Mouse (Mus musculus): Measurements from ENCODE around the gene 9430007A20Rik. TPM values are rescaled to one million over a fixed set of nuclear protein-coding genes. Genes with fewer than 3 reads are reported as not detected.

Gene 9430007A20Rik
- total RNA-seq (2015; ENCODE audit: low replicate concordance) = not detected in 2 replicates
- total RNA-seq (2017; ENCODE audit: low replicate concordance) = not detected in 2 replicates

DNA sequence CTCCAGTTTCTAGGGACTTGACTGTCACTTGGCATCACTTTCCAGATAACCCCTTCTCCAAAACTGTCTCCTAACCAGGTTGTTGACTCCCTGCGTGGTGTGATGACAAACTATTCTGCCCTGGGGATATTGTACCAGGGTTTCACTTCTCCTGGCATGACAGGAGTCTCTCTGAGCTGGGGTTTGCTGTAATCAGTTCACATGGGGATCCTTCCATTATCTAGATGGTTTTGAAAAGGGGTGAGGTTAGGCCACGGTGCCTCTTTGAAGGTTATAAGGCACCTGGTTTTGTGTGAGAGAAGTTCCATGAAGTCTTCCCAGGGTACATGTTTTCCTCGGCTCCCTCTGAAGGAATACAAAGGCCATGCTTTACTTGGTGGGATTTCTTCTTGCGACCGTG is at the start of gene 9430007A20Rik:
TSS of gene 9430007A20Rik (plus strand) at position 301 of the 400 bp plus-strand sequence.
- no peak for ATAC-seq (replicated peaks; ENCODE audit: low FRiP score, poor library complexity, severe bottlenecking)

DNA sequence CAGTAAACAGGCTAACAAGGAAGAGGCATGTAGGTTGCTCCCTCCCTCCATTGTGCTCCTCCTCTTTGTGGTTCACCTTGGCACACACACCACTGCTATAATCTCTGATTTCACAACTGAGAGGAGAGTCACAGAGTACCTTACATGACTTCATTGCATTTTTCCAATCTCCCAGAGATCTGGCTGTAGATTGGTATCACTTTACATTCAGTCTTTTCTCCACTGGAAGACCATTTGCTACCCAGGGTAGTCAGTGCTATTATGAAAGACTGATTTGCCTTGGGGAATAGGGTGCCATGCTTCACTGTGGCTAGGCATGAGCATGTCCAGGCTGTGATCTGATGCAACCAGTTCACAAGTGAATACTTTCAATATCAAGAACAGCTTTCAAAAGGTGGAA is 26.3 kb upstream of the 9430007A20Rik start:
- ATAC-seq (replicated peaks; ENCODE audit: low FRiP score, poor library complexity, severe bottlenecking) = no peak

DNA sequence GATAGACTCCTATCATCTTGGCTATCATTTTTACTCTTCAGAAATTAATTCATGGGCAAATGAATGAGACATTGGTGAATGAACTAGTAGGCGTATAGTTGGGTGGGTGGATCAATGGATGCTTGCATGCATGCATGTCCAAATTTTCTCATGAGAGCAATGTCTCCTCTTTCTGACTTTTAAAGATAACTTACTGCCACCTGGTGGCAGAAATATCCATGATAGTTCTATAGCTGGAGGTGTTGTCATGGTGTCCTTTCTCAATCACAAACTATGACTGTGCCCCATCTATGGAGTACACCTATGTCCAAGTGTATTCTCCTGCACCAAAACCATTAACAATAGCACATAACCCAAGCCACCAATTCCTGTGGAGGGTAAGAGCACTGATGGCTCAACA is 13.1 kb upstream of the 9430007A20Rik start:
- no peak for ATAC-seq (replicated peaks; ENCODE audit: low FRiP score, poor library complexity, severe bottlenecking)

DNA sequence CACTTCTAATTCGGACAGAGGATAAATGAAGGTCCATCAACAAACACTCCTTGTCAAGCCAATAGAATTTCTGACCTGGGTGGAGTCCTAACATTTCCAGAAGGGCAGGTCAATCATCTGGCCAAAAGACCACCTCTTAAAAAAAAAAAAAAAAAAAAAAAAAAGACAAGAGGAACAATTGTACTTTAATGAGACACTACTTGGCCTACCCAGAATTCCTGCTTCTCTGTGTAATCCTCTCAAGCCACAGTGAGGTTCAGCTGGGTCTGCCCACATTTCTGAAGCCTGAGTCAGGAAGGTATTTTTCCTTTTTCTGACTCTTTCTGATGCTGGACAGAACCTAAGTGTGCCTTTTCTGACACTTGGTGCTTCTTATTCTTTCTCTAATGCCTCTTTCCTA is 25.1 kb downstream of the 9430007A20Rik start:
- no peak for ATAC-seq (replicated peaks; ENCODE audit: low FRiP score, poor library complexity, severe bottlenecking)

DNA sequence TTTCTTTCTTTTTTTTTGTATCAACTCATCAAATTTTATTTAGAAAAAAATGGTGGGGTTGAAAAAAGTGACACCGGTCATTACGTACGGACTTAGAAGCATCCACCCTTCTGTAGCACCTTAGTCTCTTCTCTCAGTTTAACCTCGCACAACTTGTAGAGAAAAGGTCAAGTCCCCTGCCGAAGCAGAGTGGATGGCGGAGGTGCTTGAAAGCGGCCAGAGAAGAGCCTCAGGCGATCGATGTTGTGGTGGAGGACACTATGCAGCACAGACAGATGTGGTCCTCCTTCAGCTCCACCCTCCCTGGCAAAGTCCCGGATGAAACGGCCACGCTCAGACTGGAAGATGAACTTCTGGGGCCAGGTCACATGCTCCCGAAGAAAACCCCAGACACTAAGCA is 25.7 kb downstream of the 9430007A20Rik start:
- ATAC-seq (replicated peaks; ENCODE audit: low FRiP score, poor library complexity, severe bottlenecking) = peak; percentile 67; the same call in 1 of the 2 replicates

DNA sequence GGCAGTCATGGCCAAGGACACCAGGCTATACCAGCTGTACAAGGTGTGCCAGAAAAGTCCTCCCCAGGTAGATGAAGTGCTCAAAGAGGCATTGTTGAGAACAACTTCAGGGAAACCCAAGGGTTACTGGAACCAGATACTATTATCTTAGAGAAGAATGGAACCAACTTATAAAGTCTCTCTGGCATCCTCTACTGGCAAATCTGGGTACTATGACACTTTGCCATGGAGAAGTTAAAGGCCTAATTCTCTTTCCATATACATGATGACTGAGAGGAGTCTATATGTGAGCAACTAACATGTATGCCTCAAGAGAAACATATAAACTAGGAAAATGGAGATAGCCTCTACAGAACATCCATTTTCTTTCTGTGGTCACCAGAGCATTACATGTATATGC is 31.5 kb downstream of the 9430007A20Rik start:
- no peak for ATAC-seq (replicated peaks; ENCODE audit: low FRiP score, poor library complexity, severe bottlenecking)

DNA sequence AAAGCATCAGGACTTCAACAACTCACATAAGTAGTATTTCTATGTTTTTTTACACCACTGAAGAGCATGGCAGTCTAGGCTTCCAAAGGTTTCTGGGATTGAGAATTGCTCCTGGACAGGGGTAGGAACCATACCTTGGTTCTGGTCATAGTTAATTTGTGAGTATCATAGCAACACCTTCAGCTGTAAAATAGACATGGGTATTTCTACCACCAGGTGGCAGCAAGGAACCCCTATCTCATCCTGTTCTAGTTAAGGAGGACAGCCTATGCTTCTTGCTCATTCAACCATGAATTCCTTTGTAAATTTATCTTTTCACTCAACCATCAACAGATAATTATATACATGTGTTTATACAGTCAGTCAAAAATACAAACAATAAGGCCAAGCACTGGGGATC is 40.2 kb downstream of the 9430007A20Rik start:
- no peak for ATAC-seq (replicated peaks; ENCODE audit: low FRiP score, poor library complexity, severe bottlenecking)

DNA sequence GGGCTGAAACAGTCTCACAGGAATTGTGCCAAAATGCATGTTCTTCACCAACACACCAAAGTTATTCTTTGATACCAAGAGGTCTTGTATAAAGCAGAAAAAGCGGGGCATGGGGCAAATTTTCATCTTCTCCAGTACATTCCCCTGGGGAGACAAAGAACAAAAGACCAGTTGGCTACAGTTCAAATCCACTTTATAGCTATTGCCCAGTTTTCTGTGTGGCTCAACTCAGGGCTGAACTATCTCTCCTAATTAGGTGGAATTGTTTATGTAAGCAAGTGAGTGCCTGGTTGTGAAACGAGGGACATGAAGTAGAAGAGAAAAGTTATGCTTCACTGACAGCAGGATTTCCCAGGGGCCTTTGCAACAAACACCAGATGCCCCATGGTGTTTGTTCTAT is 41.6 kb downstream of the 9430007A20Rik start:
- no peak for ATAC-seq (replicated peaks; ENCODE audit: low FRiP score, poor library complexity, severe bottlenecking)

DNA sequence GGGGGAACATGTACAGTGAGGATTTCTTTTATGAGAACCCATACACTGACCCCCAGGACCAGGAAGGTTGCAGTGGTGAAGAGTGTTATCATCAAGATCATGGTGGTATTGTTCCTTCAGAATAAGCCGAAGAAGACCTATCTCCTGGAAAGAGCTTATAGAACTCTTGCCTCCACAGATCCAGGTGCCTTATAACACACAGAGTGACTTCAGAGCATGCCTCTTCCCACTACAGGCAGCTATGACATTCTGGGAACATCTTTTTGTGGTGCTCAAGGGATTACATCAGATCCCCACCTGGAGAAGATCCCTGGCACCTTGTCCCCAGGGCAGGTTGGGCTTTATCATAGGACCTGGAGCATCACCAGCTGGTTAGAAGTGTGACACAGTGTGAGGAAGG is 45.4 kb downstream of the 9430007A20Rik start, which contains the start of gene Gm13124:
TSS of gene Gm13124 (minus strand) at position 101 of the 400 bp plus-strand sequence.
- no peak for ATAC-seq (replicated peaks; ENCODE audit: low FRiP score, poor library complexity, severe bottlenecking)

DNA sequence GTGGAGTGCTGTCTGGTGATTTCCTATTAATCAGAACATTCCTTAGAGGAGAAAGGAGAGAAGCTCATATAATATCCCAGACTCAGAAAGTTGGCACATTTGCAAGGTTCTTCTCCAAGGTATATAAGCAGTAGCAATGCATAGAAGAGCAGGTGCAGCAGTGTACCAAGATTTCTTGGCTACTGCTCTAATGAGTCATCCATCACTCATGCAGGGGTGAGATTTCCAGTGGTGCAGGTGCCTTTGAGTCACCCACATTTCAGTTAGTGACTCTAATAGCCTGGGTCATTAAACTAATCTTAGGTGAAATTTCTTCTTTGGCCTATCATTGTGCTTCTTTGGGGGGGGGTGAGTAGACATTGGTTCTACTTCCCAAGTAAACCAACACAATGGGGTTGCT is 48.1 kb downstream of the 9430007A20Rik start:
- ATAC-seq (replicated peaks; ENCODE audit: low FRiP score, poor library complexity, severe bottlenecking) = no peak

Other genes with a start within 250 kb of the 9430007A20Rik start
- gene Pramel5, start 239.3 kb upstream of the 9430007A20Rik start, total RNA-seq (2015; ENCODE audit: low replicate concordance) = not detected in 2 replicates
- gene Pramel5, start 239.3 kb upstream of the 9430007A20Rik start, total RNA-seq (2017; ENCODE audit: low replicate concordance) = not detected in 2 replicates
- not detected in 2 replicates for gene Gm13128, start 189.6 kb upstream of the 9430007A20Rik start, total RNA-seq (2015; ENCODE audit: low replicate concordance)
- gene Gm13128, start 189.6 kb upstream of the 9430007A20Rik start, total RNA-seq (2017; ENCODE audit: low replicate concordance) = not detected in 2 replicates
- gene Gm13119, start 161.9 kb upstream of the 9430007A20Rik start, total RNA-seq (2015; ENCODE audit: low replicate concordance) = not detected in 2 replicates
- not detected in 2 replicates for gene Gm13119, start 161.9 kb upstream of the 9430007A20Rik start, total RNA-seq (2017; ENCODE audit: low replicate concordance)
- gene Pramef20, start 141.9 kb upstream of the 9430007A20Rik start, total RNA-seq (2015; ENCODE audit: low replicate concordance) = not detected in 2 replicates
- not detected in 2 replicates for gene Pramef20, start 141.9 kb upstream of the 9430007A20Rik start, total RNA-seq (2017; ENCODE audit: low replicate concordance)
- not detected in 2 replicates for gene Pramef12, start 111.4 kb upstream of the 9430007A20Rik start, total RNA-seq (2015; ENCODE audit: low replicate concordance)
- not detected in 2 replicates for gene Pramef12, start 111.4 kb upstream of the 9430007A20Rik start, total RNA-seq (2017; ENCODE audit: low replicate concordance)
- not detected in 2 replicates for gene 1700012P22Rik, start 81.0 kb upstream of the 9430007A20Rik start, total RNA-seq (2015; ENCODE audit: low replicate concordance)
- not detected in 2 replicates for gene 1700012P22Rik, start 81.0 kb upstream of the 9430007A20Rik start, total RNA-seq (2017; ENCODE audit: low replicate concordance)
- gene Gm9944, start 66.5 kb upstream of the 9430007A20Rik start, total RNA-seq (2015; ENCODE audit: low replicate concordance) = not detected in 2 replicates
- not detected in 2 replicates for gene Gm9944, start 66.5 kb upstream of the 9430007A20Rik start, total RNA-seq (2017; ENCODE audit: low replicate concordance)
- gene Aadacl3, start 56.1 kb upstream of the 9430007A20Rik start, total RNA-seq (2015; ENCODE audit: low replicate concordance) = not detected in 2 replicates
- gene Aadacl3, start 56.1 kb upstream of the 9430007A20Rik start, total RNA-seq (2017; ENCODE audit: low replicate concordance) = not detected in 2 replicates
- not detected in 2 replicates for gene Gm13124, start 45.3 kb downstream of the 9430007A20Rik start, total RNA-seq (2015; ENCODE audit: low replicate concordance)
- gene Gm13124, start 45.3 kb downstream of the 9430007A20Rik start, total RNA-seq (2017; ENCODE audit: low replicate concordance) = not detected in 2 replicates
- gene Aadacl4, start 93.9 kb downstream of the 9430007A20Rik start, total RNA-seq (2015; ENCODE audit: low replicate concordance) = not detected in 2 replicates
- not detected in 2 replicates for gene Aadacl4, start 93.9 kb downstream of the 9430007A20Rik start, total RNA-seq (2017; ENCODE audit: low replicate concordance)
- not detected in 2 replicates for gene Gm436, start 166.5 kb downstream of the 9430007A20Rik start, total RNA-seq (2015; ENCODE audit: low replicate concordance)
- not detected in 2 replicates for gene Gm436, start 166.5 kb downstream of the 9430007A20Rik start, total RNA-seq (2017; ENCODE audit: low replicate concordance)
- gene Gm13178, start 201.6 kb downstream of the 9430007A20Rik start, total RNA-seq (2015; ENCODE audit: low replicate concordance) = not detected in 2 replicates
- gene Gm13178, start 201.6 kb downstream of the 9430007A20Rik start, total RNA-seq (2017; ENCODE audit: low replicate concordance) = not detected in 2 replicates